Mouse (Mus musculus): ENCODE data around the gene Tars.
A peak's percentile ranks its signal among the peaks of the same experiment; 100 is the strongest.

DNA sequence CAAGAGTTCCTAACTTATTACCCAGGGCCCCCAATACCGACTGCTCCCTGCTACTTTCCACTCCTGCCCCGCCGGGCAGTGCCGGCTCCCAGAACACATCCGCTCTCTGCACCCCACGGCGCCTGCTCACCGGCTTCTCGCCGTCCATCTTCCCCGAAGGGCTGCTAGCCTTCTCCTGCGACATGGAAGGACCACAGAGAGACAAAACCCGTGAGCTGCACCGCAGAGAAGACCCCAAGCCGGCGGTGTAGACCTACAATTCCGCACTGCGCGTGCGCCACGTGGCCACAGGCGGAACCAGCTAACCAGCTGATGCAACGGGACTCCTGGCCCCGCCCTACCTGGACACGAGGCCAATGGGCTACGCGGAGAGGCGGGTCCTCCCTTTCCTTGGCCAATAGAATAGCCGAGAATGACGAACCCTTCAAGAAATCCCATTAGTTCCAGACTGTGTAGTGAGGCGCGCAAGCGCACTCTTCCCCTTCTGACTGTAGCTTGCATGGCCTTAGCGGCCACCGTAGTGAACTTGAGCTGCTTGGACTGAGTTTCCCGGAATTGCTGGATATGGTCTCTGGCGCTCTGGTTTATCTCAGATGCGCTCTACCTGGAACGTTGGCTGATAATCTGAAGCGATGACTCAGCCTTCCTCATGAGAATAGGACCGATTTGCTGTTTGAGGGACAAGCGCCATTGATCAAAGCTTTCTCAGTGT lies at the start of gene Tars:
- peak; percentile 9; the same call in 1 of the 2 replicates for TF ChIP-seq CTCF (IDR thresholded peaks at IDR 0.05; ENCODE audit: control insufficient read depth, insufficient read depth, low read length)
- TF ChIP-seq POLR2A (IDR thresholded peaks at IDR 0.05; ENCODE audit: borderline replicate concordance, control insufficient read depth, low read depth, low read length) = peak; percentile 82; the same call in 1 of the 2 replicates
